Mouse (Mus musculus): ENCODE results near the gene Casq2.
"Not testable (repeated sequence)": the region's sequence is repeated elsewhere in the genome, so short reads cannot be mapped to it uniquely, and the experiment has no call there.

Casq2 gene

DNA sequence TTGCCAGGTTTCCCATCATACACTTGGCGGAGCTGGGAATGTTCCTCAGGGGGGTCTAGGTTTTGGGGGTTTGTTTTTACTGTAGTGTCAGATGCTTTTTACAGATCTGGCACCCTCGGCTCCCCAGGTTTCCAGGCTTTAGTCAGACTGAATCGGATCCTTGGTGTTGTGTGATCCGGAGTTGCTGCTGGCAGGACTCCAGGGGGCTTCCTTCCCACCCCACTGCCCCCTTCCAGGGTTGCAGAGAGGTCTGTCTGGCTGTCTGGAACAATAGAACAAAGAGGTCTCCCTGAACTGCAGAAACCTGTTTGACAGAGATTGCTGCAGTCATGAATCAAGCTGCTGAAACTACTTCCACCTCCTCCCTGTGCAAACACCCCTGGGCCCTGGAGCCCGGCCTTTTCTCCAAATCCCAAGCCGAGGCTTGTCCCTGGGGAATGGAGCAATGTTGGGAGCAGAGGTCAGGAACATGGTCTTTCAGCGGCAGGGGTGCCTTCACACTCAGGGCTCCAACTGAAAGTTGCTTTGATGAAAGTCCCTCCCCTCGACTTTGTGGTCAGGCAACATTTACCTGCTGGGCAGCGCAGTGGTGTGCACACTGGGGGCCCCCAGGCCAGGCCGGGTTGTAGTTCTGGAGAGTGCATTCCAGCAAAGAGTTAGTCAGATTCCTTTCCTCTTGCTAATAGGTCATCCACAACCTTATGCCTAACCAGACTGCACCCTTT lies 49.3 kb downstream of the Casq2 start:
- DNase-seq (ENCODE audit: low spot score in 2 of 2): no peak

GRCm38 (mm10) chr3:102137158-102137557 lies 50.9 kb downstream of the Casq2 start:
- DNase-seq (ENCODE audit: low spot score in 2 of 2): no peak

GRCm38 (mm10) chr3:102138899-102139298 lies 52.7 kb downstream of the Casq2 start:
- no peak for DNase-seq (ENCODE audit: low spot score in 2 of 2)

GRCm38 (mm10) chr3:102140606-102141005 lies 54.4 kb downstream of the Casq2 start:
- DNase-seq (ENCODE audit: low spot score in 2 of 2): no peak

DNA sequence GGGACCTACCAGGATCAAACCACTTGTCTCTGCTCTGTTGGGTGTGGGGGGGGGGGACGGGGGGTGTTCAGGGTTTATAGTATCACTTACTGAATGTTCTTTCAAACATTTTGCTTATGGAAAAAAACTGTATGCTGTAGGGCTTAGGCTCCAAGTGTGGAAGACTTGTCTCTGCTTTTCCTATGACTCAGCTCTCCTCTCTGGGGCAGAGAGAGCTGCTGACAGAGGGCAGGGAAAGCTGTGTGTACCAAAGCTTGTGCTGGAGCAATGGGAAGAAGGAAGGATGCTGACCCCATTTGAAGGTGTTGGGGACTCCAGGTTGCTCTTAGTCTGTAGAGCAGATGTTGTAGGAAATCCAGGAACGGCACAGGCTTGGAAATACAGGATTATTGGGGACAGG lies 55.2 kb downstream of the Casq2 start:
- DNase-seq (ENCODE audit: low spot score in 2 of 2): no peak

DNA sequence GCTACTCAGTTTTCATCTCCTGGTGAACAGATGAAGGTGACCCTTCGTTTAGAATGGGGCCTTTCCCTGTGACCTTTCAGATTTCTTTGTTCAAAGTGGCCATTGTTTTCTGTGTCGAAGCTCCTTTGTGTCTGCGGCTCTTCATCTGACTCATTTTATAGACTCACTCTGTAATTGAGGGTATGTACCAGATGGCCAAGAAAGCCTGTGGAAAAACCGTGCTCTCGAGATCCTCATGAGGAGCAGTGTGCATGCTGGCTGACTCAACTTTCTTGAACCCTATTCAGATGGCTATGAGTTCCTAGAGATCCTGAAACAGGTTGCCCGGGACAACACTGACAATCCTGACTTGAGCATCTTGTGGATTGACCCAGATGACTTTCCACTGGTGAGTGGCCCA lies 55.7 kb downstream of the Casq2 start:
- no peak for DNase-seq (ENCODE audit: low spot score in 2 of 2)

- no peak for DNase-seq (ENCODE audit: low spot score in 2 of 2)
Measured at GRCm38 (mm10) chr3:102142947-102143346, 56.7 kb downstream of the Casq2 start.

GRCm38 (mm10) chr3:102143536-102143935 lies 57.3 kb downstream of the Casq2 start:
- no peak for DNase-seq (ENCODE audit: low spot score in 2 of 2)

GRCm38 (mm10) chr3:102144401-102144800 lies 58.2 kb downstream of the Casq2 start:
- no peak for DNase-seq (ENCODE audit: low spot score in 2 of 2)

DNA sequence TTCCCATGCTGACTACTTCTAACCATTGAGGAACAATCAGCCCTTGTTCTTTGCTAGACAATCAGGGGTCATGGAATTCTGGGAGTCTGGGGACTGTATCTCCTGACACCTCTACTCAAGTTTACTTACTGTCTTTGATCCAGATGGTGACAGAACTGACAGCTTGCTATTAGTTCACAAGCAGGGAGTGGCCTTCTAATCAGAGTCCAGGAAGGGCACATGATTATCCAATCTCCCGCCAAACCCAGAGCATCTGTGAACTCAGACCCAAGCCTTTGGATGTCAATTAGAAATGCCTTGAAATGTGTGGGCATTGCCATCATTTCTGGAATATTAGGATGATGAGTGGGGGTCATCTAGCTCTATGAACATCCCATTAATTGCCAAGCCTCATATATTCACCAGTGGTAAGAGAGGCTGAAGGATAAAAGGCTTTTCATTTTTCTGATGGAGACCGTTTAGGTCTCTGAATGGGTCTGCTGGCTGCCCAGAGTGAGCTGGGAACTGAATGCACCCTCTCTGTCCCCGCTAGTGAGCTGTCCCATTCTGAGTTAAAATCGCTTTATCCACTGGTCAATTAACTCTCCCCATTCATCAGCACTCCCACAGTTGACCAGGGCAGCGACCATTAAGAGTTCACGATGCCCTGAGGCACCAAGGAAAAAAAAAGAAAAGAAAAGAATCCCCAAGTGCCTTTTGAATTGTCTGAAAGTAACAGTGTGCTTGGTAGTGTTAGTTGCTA lies 59.6 kb downstream of the Casq2 start:
- no peak for DNase-seq (ENCODE audit: low spot score in 2 of 2)

GRCm38 (mm10) chr3:102146428-102146827 lies 60.2 kb downstream of the Casq2 start:
- DNase-seq (ENCODE audit: low spot score in 2 of 2): no peak

- DNase-seq (ENCODE audit: low spot score in 2 of 2): no peak
Measured at GRCm38 (mm10) chr3:102147189-102147588, 61.0 kb downstream of the Casq2 start.

GRCm38 (mm10) chr3:102149941-102150340 lies 63.7 kb downstream of the Casq2 start:
- no peak for DNase-seq (ENCODE audit: low spot score in 2 of 2)

DNA sequence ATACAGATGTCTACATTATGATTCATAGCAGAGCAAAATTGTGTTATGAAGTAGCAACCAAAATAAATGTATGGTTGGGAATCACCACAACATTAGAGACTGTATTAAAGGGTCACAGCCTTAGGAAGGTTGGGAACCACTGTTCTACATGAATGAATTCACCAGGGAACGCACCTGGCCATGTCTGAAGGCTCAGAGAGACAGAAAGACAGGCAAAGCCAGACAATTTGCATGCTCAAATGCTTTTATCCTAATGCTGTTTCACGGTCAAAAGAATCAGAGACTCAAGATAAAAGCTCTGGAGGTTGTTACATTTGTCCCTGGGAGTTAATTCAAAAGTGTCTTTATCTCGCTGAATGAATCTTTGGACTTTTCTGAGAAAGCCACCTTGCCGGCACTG lies 65.6 kb downstream of the Casq2 start:
- no peak for DNase-seq (ENCODE audit: low spot score in 2 of 2)

- DNase-seq (ENCODE audit: low spot score in 2 of 2): no peak
Measured at GRCm38 (mm10) chr3:102152471-102152870, 66.3 kb downstream of the Casq2 start.

- DNase-seq (ENCODE audit: low spot score in 2 of 2): no peak
Measured at GRCm38 (mm10) chr3:102152872-102153271, 66.7 kb downstream of the Casq2 start.

- no peak for DNase-seq (ENCODE audit: low spot score in 2 of 2)
Measured at GRCm38 (mm10) chr3:102154107-102154506, 67.9 kb downstream of the Casq2 start.

- DNase-seq (ENCODE audit: low spot score in 2 of 2): no peak
Measured at GRCm38 (mm10) chr3:102156737-102157136, 70.5 kb downstream of the Casq2 start.

- DNase-seq (ENCODE audit: low spot score in 2 of 2): no peak
Measured at GRCm38 (mm10) chr3:102157652-102158051, 71.4 kb downstream of the Casq2 start.

- no peak for DNase-seq (ENCODE audit: low spot score in 2 of 2)
Measured at GRCm38 (mm10) chr3:102158759-102159422, 72.7 kb downstream of the Casq2 start.

DNA sequence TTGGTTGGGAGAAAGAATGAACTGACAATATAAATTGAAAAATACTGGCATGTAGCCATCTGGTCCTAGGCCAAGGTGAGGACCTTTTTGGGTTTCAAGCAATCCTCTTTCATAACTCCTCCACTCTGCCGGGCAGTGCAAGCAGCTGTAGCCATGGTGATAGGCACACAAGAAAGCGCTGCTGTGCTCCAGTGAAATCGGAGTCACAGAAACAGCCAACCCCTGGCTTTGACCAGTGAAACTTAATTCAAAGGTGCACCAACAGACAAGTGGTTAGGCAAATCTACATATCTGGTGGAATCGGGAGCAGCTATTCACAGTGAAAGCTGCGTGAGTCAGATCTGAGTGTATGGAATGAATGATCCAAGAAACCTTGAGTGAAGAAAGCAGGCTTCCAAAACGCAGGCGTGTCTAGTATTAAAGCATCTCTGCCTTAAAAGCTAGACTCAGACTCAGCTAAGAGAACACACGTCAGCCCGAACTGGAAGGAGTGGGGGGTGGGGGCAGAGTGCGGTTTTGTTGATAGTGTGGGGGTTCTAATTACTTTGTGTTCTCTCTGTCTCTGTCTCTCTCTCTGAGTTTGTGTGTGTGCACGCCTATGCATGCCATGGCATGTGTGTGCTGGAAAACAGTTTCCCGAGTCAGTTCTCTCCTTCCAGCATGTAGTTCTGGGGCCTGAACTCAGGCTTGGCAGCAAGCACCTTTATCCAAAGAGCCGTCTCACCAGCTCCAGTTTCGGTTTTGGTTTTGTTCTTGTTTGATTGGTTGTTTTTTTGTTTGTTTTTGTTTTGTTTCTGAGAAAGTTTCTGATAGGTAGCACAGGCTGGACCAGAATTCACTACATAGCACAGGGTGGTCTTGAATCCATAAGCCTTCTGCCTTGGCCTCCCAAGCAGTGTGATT lies 73.5 kb downstream of the Casq2 start:
- no peak for DNase-seq (ENCODE audit: low spot score in 2 of 2)

GRCm38 (mm10) chr3:102163861-102164260 lies 77.6 kb downstream of the Casq2 start:
- not testable (repeated sequence) for DNase-seq (ENCODE audit: low spot score in 2 of 2)
